17 mouse cellular contexts compared by ENCODE assay signal in genomic region chr1:91912227-91913119, GRCm38 (mm10).
DNase-seq lines count a peak whose midpoint lies in the region; ATAC-seq lines count a peak whose summit lies in the region.
"Had no signal": no experiment of that assay in that cellular context is flagged by ENCODE, and none has a peak within 500 bp of the region (broad histone marks: within the 10 kb centered on the region; RNA-seq: fewer than 3 reads in every experiment).

No protein-coding gene starts in this region.

- ATAC-seq in heart, embryonic 13.5 days (ENCODE audit: extremely low read depth, insufficient number of reproducible peaks, low FRiP score, low TSS enrichment): no peak
- no peak for ATAC-seq in midbrain, embryonic 11.5 days (ENCODE audit: low FRiP score)
- ATAC-seq in midbrain, embryonic 15.5 days (replicated peaks): no peak
- ATAC-seq in embryonic facial prominence, embryonic 13.5 days (ENCODE audit: insufficient number of reproducible peaks, insufficient read depth, low FRiP score, low TSS enrichment, low read depth): peak; percentile 34
- ATAC-seq in megakaryocyte progenitor cell, adult 5-6 weeks (replicated peaks; ENCODE audit: poor library complexity): no peak
- ATAC-seq: liver, postnatal 0 days had no signal

- H3K9me3 ChIP-seq in heart, embryonic 13.5 days: no peaks in the 10 kb centered on the region
- H3K9me3 ChIP-seq in midbrain, embryonic 11.5 days (ENCODE audit: control insufficient read depth, low read length): no peaks in the 10 kb centered on the region
- no peaks in the 10 kb centered on the region for H3K9me3 ChIP-seq in midbrain, embryonic 15.5 days
- H3K9me3 ChIP-seq in embryonic facial prominence, embryonic 13.5 days: no peaks in the 10 kb centered on the region
- H3K9me3 ChIP-seq: forebrain, embryonic 10.5 days; hindbrain, embryonic 10.5 days had no signal

- DNase-seq in heart, adult 8-10 months (ENCODE audit: low spot score): no peak
- peak; percentile 53 for DNase-seq in midbrain, embryonic 11.5 days (ENCODE audit: low spot score, missing footprints)
- peak; percentile 23 to 51 for DNase-seq in natural killer cell, adult 2 months (ENCODE audit: low spot score in 2 of 2)
- DNase-seq in layer of hippocampus, postnatal 25 days (ENCODE audit: extremely low spot score in 1 of 2, low spot score in 1 of 2): no peak
- DNase-seq: adrenal gland, adult 8-10 months; cerebellum, adult 11-12 months; layer of hippocampus, adult 9-11 months; liver, postnatal 0 days; right cerebral cortex, postnatal 14 days; thymus, postnatal 14 days had no signal

- 60% methylated on average over 10 of the region's 10 CpGs for WGBS in heart, embryonic 13.5 days
- WGBS in midbrain, embryonic 11.5 days: 46% methylated on average over 10 of the region's 10 CpGs
- 61% methylated on average over 10 of the region's 10 CpGs for WGBS in midbrain, embryonic 15.5 days
- 40% methylated on average over 10 of the region's 10 CpGs for WGBS in embryonic facial prominence, embryonic 13.5 days

- H3K27ac ChIP-seq in heart, embryonic 13.5 days (replicated peaks): peak overlapping the region; percentile 41; the same call in 1 of the 2 replicates
- H3K27ac ChIP-seq in midbrain, embryonic 11.5 days (ENCODE audit: low read depth, low read length): no peak overlapping the region
- H3K27ac ChIP-seq in midbrain, embryonic 15.5 days: no peak overlapping the region
- H3K27ac ChIP-seq in embryonic facial prominence, embryonic 13.5 days: peak overlapping the region; percentile 55
- H3K27ac ChIP-seq: forebrain, embryonic 10.5 days had no signal

- H3K27me3 ChIP-seq in heart, embryonic 13.5 days (replicated peaks): peaks cover 10% of the 10 kb centered on the region; the same call in 1 of the 2 replicates
- H3K27me3 ChIP-seq in midbrain, embryonic 11.5 days (ENCODE audit: control insufficient read depth, insufficient read depth, low read length): no peaks in the 10 kb centered on the region
- H3K27me3 ChIP-seq in midbrain, embryonic 15.5 days (replicated peaks): no peaks in the 10 kb centered on the region
- no peaks in the 10 kb centered on the region for H3K27me3 ChIP-seq in embryonic facial prominence, embryonic 13.5 days

- H3K9ac ChIP-seq in heart, embryonic 13.5 days: no peak overlapping the region
- no peak overlapping the region for H3K9ac ChIP-seq in midbrain, embryonic 11.5 days (ENCODE audit: low read length)
- no peak overlapping the region for H3K9ac ChIP-seq in midbrain, embryonic 15.5 days
- no peak overlapping the region for H3K9ac ChIP-seq in embryonic facial prominence, embryonic 13.5 days
- H3K9ac ChIP-seq: liver, postnatal 0 days had no signal

- no peak overlapping the region for H3K4me2 ChIP-seq in heart, embryonic 13.5 days
- H3K4me2 ChIP-seq in midbrain, embryonic 11.5 days: no peak overlapping the region
- H3K4me2 ChIP-seq in midbrain, embryonic 15.5 days: no peak overlapping the region
- no peak overlapping the region for H3K4me2 ChIP-seq in embryonic facial prominence, embryonic 13.5 days

- peaks cover 27% of the 10 kb centered on the region for H3K4me1 ChIP-seq in heart, embryonic 13.5 days
- no peaks in the 10 kb centered on the region for H3K4me1 ChIP-seq in midbrain, embryonic 11.5 days (ENCODE audit: control insufficient read depth, insufficient read depth, low read length)
- no peaks in the 10 kb centered on the region for H3K4me1 ChIP-seq in midbrain, embryonic 15.5 days
- peaks cover 28% of the 10 kb centered on the region for H3K4me1 ChIP-seq in embryonic facial prominence, embryonic 13.5 days

- no peaks in the 10 kb centered on the region for H3K36me3 ChIP-seq in heart, embryonic 13.5 days
- H3K36me3 ChIP-seq in midbrain, embryonic 11.5 days (ENCODE audit: control insufficient read depth, insufficient read depth, low read length): no peaks in the 10 kb centered on the region
- no peaks in the 10 kb centered on the region for H3K36me3 ChIP-seq in midbrain, embryonic 15.5 days (replicated peaks)
- no peaks in the 10 kb centered on the region for H3K36me3 ChIP-seq in embryonic facial prominence, embryonic 13.5 days
- H3K36me3 ChIP-seq: forebrain, embryonic 10.5 days; hindbrain, embryonic 10.5 days had no signal

- no peak overlapping the region for H3K4me3 ChIP-seq in heart, embryonic 13.5 days
- no peak overlapping the region for H3K4me3 ChIP-seq in midbrain, embryonic 11.5 days (ENCODE audit: low read depth, low read length)
- H3K4me3 ChIP-seq in midbrain, embryonic 15.5 days: no peak overlapping the region
- H3K4me3 ChIP-seq in embryonic facial prominence, embryonic 13.5 days: no peak overlapping the region
- H3K4me3 ChIP-seq: forebrain, embryonic 10.5 days; hindbrain, embryonic 10.5 days; myocyte had no signal

Comparison
In these comparisons a context has a peak if more than half of its experiments do, and no peak if none do; other contexts are left out.
1. H3K27ac ChIP-seq: peak in heart, embryonic 13.5 days (single experiment) and embryonic facial prominence, embryonic 13.5 days (single experiment); none in midbrain, embryonic 11.5 days (single experiment) and midbrain, embryonic 15.5 days (single experiment).
2. DNase-seq: peak in midbrain, embryonic 11.5 days (single experiment) and natural killer cell, adult 2 months (2 of 2); none in heart, adult 8-10 months (single experiment) and layer of hippocampus, postnatal 25 days (0 of 2).